Mouse (Mus musculus): ENCODE data around the gene Cox19.

DNA sequence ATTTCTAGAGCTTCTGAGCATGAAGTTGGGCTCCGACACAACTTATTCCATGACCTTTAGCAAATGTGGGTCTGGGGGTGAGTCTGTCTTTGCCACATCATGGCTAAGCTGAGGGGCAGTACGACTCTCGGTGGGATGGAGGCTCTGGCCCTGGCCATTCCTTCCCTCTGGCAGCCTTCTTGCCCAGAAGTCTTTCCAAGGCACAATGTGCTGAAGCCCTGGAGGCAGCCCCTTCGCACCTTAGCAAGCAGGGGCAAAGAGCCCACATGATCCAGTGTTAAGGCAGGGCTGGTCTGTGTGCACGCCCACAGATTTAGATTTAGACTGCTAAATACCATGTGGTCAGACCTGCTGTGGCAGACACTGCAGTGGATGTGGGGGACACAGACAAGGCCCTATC lies 47.6 kb upstream of the Cox19 start:
- TF ChIP-seq CTCF (IDR thresholded peaks at IDR 0.05; ENCODE audit: borderline replicate concordance, insufficient read depth, low read depth, low read length) (no peak), POLR2A (IDR thresholded peaks at IDR 0.05; ENCODE audit: borderline replicate concordance, insufficient read depth, low read length) (no peak)
